Mouse (Mus musculus) thymus, adult 2 months (tissue): ENCODE data around the gene Rgs5.

Experiments
- CTCF ChIP-seq: fragments of 200-500 bp; IDR thresholded peaks from 2 replicates; pipeline ENCODE4 v1.5.1; 2012; ENCODE audit warnings: mild to moderate bottlenecking, control low read depth, low read length, moderate library complexity, borderline replicate concordance; ENCODE audit not compliant: control insufficient read depth, poor library complexity, insufficient read depth; ENCODE audit errors: extremely low read depth
- POLR2A ChIP-seq: fragments of 200-500 bp; IDR thresholded peaks from 2 replicates; pipeline ENCODE4 v1.6.1; 2012; ENCODE audit warnings: mild to moderate bottlenecking, low read length, control low read depth, moderate library complexity; ENCODE audit not compliant: control insufficient read depth, poor library complexity, insufficient read depth; ENCODE audit errors: extremely low read depth

- no peak for TF ChIP-seq POLR2A
- no peak for TF ChIP-seq CTCF
These were observed 40.1 kb downstream of the Rgs5 start for GRCm38 (mm10) chr1:169695356-169695755.
